In the genomic region with DNA sequence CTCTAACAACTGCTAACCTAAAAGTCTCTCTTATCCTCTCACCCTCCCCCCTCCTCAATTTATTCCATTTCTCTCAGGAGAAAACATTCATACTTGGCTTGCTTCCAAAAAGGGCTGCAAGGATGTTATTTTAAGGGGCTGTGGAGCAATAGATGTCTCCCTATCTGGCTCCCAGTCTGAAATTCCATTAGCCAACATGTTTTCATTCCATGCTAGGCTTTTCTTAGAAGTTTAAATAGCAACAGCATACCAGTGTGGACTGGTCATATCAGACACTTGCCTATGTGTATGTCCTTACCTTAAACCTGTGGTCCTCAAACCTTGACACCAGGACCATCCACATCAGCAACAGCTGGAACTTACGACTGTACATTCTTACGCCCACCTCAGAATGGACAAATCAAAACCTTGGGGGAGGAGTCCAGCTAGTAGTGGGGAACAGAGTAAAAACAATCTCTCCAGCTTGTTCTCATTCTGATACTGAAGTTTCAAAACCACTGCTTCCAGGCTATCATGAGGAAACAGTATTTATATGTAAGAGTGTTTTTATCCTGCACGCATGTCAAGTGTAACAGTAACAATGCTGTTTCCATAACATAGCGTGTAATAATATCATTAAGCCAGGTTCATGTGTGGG, we compare ENCODE assay signal across 15 mouse cellular contexts.
A peak's percentile ranks its signal among the peaks of the same experiment; 100 is the strongest.
DNase-seq lines count a peak whose midpoint lies in the region; ATAC-seq lines count a peak whose summit lies in the region.
"Had no signal": no experiment of that assay in that cellular context is flagged by ENCODE, and none has a peak within 500 bp of the region (broad histone marks: within the 10 kb centered on the region; RNA-seq: fewer than 3 reads in every experiment).

No protein-coding gene starts in this region.

- H3K36me3 ChIP-seq in midbrain, embryonic 14.5 days (ENCODE audit: control insufficient read depth, insufficient read depth, low read length) = no peaks in the 10 kb centered on the region
- H3K36me3 ChIP-seq in midbrain, embryonic 15.5 days (replicated peaks) = no peaks in the 10 kb centered on the region
- H3K36me3 ChIP-seq in heart, embryonic 11.5 days (ENCODE audit: control insufficient read depth, insufficient read depth, low read length) = no peaks in the 10 kb centered on the region
- no peaks in the 10 kb centered on the region for H3K36me3 ChIP-seq in stomach, embryonic 16.5 days (ENCODE audit: control insufficient read depth, insufficient read depth, low read length)
- H3K36me3 ChIP-seq: forebrain, embryonic 10.5 days; hindbrain, embryonic 15.5 days had no signal

- H3K4me2 ChIP-seq in midbrain, embryonic 14.5 days (ENCODE audit: low read length) = no peak overlapping the region
- no peak overlapping the region for H3K4me2 ChIP-seq in midbrain, embryonic 15.5 days
- peak overlapping the region; percentile 18; the same call in 1 of the 2 replicates for H3K4me2 ChIP-seq in heart, embryonic 11.5 days
- no peak overlapping the region for H3K4me2 ChIP-seq in stomach, embryonic 16.5 days (ENCODE audit: low read depth, low read length)
- H3K4me2 ChIP-seq: hindbrain, embryonic 15.5 days; liver, embryonic 11.5 days had no signal

- intact Hi-C loops in gastrocnemius, postnatal 14 days (cut with DNase I; ENCODE audit: low total_unique reads) = no loop called here

- H3K27me3 ChIP-seq in midbrain, embryonic 14.5 days (ENCODE audit: control insufficient read depth, insufficient read depth, low read length) = no peaks in the 10 kb centered on the region
- no peaks in the 10 kb centered on the region for H3K27me3 ChIP-seq in midbrain, embryonic 15.5 days (replicated peaks)
- H3K27me3 ChIP-seq in heart, embryonic 11.5 days (ENCODE audit: control insufficient read depth, insufficient read depth, low read length) = no peaks in the 10 kb centered on the region
- H3K27me3 ChIP-seq in stomach, embryonic 16.5 days (ENCODE audit: control insufficient read depth, insufficient read depth, low read length) = no peaks in the 10 kb centered on the region
- H3K27me3 ChIP-seq: CH12.LX; hindbrain, embryonic 15.5 days had no signal

- no peak overlapping the region for H3K4me3 ChIP-seq in midbrain, embryonic 14.5 days (replicated peaks; ENCODE audit: low read depth, low read length)
- no peak overlapping the region for H3K4me3 ChIP-seq in midbrain, embryonic 15.5 days
- no peak overlapping the region for H3K4me3 ChIP-seq in heart, embryonic 11.5 days (ENCODE audit: low read depth, low read length)
- no peak overlapping the region for H3K4me3 ChIP-seq in stomach, embryonic 16.5 days (replicated peaks; ENCODE audit: low read length)
- H3K4me3 ChIP-seq: forebrain, embryonic 10.5 days; hindbrain, embryonic 15.5 days had no signal

- DNase-seq in gastrocnemius, adult 18-20 months (ENCODE audit: low spot score) = peak; percentile 4
- DNase-seq in gastrocnemius, postnatal 14 days = no peak
- DNase-seq in midbrain, embryonic 14.5 days = peak; percentile 70
- DNase-seq in thymus, postnatal 36 days = no peak
- DNase-seq: right cerebral cortex, postnatal 14 days; thymus, adult 18-20 months had no signal

- no peak for ATAC-seq in midbrain, embryonic 14.5 days (ENCODE audit: low FRiP score, low TSS enrichment)
- no peak for ATAC-seq in midbrain, embryonic 15.5 days (replicated peaks)
- ATAC-seq in heart, embryonic 11.5 days (replicated peaks; ENCODE audit: insufficient number of reproducible peaks, low FRiP score, low TSS enrichment) = peak; percentile 63
- ATAC-seq in stomach, embryonic 16.5 days (ENCODE audit: insufficient read depth, low FRiP score) = no peak
- no peak for ATAC-seq in monocyte, adult 5-6 weeks (replicated peaks; ENCODE audit: insufficient number of reproducible peaks, low FRiP score, low TSS enrichment, poor library complexity, severe bottlenecking)
- ATAC-seq: activated CD4-positive, CD25-positive, alpha-beta regulatory T cell, adult 4 months had no signal

- H3K9me3 ChIP-seq in midbrain, embryonic 14.5 days (ENCODE audit: control insufficient read depth, low read length) = no peaks in the 10 kb centered on the region
- H3K9me3 ChIP-seq in midbrain, embryonic 15.5 days = no peaks in the 10 kb centered on the region
- H3K9me3 ChIP-seq in heart, embryonic 11.5 days (replicated peaks; ENCODE audit: control insufficient read depth, low read length) = no peaks in the 10 kb centered on the region
- H3K9me3 ChIP-seq in stomach, embryonic 16.5 days (replicated peaks; ENCODE audit: control insufficient read depth, low read length) = no peaks in the 10 kb centered on the region
- H3K9me3 ChIP-seq: forebrain, embryonic 10.5 days; hindbrain, embryonic 15.5 days had no signal

- no peak overlapping the region for H3K27ac ChIP-seq in midbrain, embryonic 14.5 days (replicated peaks; ENCODE audit: low read depth, low read length)
- no peak overlapping the region for H3K27ac ChIP-seq in midbrain, embryonic 15.5 days
- H3K27ac ChIP-seq in heart, embryonic 11.5 days (ENCODE audit: low read depth, low read length) = peak overlapping the region; percentile 84
- H3K27ac ChIP-seq in stomach, embryonic 16.5 days (ENCODE audit: low read length) = 0 out of 2 replicates have a peak overlapping the region, but pooled peaks have one; percentile 8
- H3K27ac ChIP-seq: forebrain, embryonic 10.5 days; hindbrain, embryonic 15.5 days had no signal

- peaks cover 14% of the 10 kb centered on the region; the same call in 1 of the 2 replicates for H3K4me1 ChIP-seq in midbrain, embryonic 14.5 days (ENCODE audit: control insufficient read depth, insufficient read depth, low read length)
- peaks cover 14% of the 10 kb centered on the region for H3K4me1 ChIP-seq in midbrain, embryonic 15.5 days
- peaks cover 34% of the 10 kb centered on the region for H3K4me1 ChIP-seq in heart, embryonic 11.5 days (ENCODE audit: control insufficient read depth, insufficient read depth, low read length)
- H3K4me1 ChIP-seq in stomach, embryonic 16.5 days (ENCODE audit: control insufficient read depth, insufficient read depth, low read length) = peaks cover 15% of the 10 kb centered on the region

- H3K9ac ChIP-seq in midbrain, embryonic 14.5 days (replicated peaks; ENCODE audit: low read length) = no peak overlapping the region
- H3K9ac ChIP-seq in midbrain, embryonic 15.5 days = no peak overlapping the region
- no peak overlapping the region for H3K9ac ChIP-seq in heart, embryonic 11.5 days (ENCODE audit: low read depth, low read length)
- no peak overlapping the region for H3K9ac ChIP-seq in stomach, embryonic 16.5 days (ENCODE audit: low read length)
- H3K9ac ChIP-seq: hindbrain, embryonic 15.5 days had no signal

- 88% methylated on average over 4 of the region's 4 CpGs for WGBS in midbrain, embryonic 14.5 days
- WGBS in midbrain, embryonic 15.5 days = 87% methylated on average over 4 of the region's 4 CpGs
- WGBS in heart, embryonic 11.5 days (ENCODE audit: insufficient replicate concordance) = 57% methylated on average over 4 of the region's 4 CpGs
- 63% methylated on average over 4 of the region's 4 CpGs for WGBS in stomach, embryonic 16.5 days

Comparison
In these comparisons a context has a peak if more than half of its experiments do, and no peak if none do; other contexts are left out.
1. DNase-seq: peak in gastrocnemius, adult 18-20 months (single experiment) and midbrain, embryonic 14.5 days (single experiment); none in gastrocnemius, postnatal 14 days (single experiment) and thymus, postnatal 36 days (0 of 2).
2. H3K27ac ChIP-seq: peak in heart, embryonic 11.5 days (single experiment) and stomach, embryonic 16.5 days (single experiment); none in midbrain, embryonic 14.5 days (single experiment) and midbrain, embryonic 15.5 days (single experiment).